Mouse (Mus musculus) liver, embryonic 14.5 days (tissue): ENCODE data around the gene Nim1k. TPM values are rescaled to one million over a fixed set of nuclear protein-coding genes. Genes with fewer than 3 reads are reported as not detected.
"Not testable (repeated sequence)": the region's sequence is repeated elsewhere in the genome, so short reads cannot be mapped to it uniquely, and the experiment has no call there.

Experiments
- ATAC-seq: fragments of 200-750 bp; cut with Nextera tagmentation; 2 replicates; pipeline ENCODE4 v1.8.0; 2017; ENCODE audit warnings: moderate number of reproducible peaks, mild to moderate bottlenecking, moderate library complexity; ENCODE audit not compliant: insufficient read depth
- DNase-seq, 3 experiments: peaks; one replicate each; pipeline ENCODE4 v3.0.0-alpha.2; 2012 to 2013; ENCODE audit warnings: low read depth in 3 of 3, low spot score in 3 of 3
- H3K27ac ChIP-seq: fragments of 300-500 bp; sonication (generic); 2 replicates; pipeline ENCODE4 v1.5.1; 2014; ENCODE audit warnings: moderate library complexity, mild to moderate bottlenecking, control low read depth, inconsistent platforms
- H3K27me3 ChIP-seq: fragments of 300-500 bp; sonication (generic); 2 replicates; pipeline ENCODE4 v1.6.1; 2014; ENCODE audit warnings: mild to moderate bottlenecking, low read length, moderate library complexity; ENCODE audit not compliant: control insufficient read depth, insufficient read depth
- H3K36me3 ChIP-seq: fragments of 300-500 bp; sonication (generic); replicated peaks from 2 replicates; pipeline ENCODE4 v1.6.1; 2014; ENCODE audit warnings: low read depth; ENCODE audit not compliant: control insufficient read depth, insufficient read depth
- H3K4me1 ChIP-seq, 2 experiments: fragments of 200-500 bp in 1 of 2; fragments of 300-500 bp in 1 of 2; sonication (generic) in 1 of 2; replicated peaks; 2 replicates each; pipeline ENCODE4 v1.6.1; 2012 to 2014; ENCODE audit warnings: antibody characterized with exemption in 1 of 2, inconsistent platforms in 1 of 2, low read length in 1 of 2; ENCODE audit not compliant: control insufficient read depth in 2 of 2, insufficient read depth in 2 of 2
- H3K4me2 ChIP-seq: fragments of 300-500 bp; sonication (generic); 2 replicates; pipeline ENCODE4 v1.6.1; 2014; ENCODE audit warnings: low read depth, mild to moderate bottlenecking, control low read depth, moderate library complexity
- H3K4me3 ChIP-seq, 2 experiments: fragments of 200-500 bp in 1 of 2; fragments of 300-500 bp in 1 of 2; sonication (generic) in 1 of 2; 2 replicates each; pipeline ENCODE4 v1.5.1; 2012 to 2014; ENCODE audit warnings: low read depth in 2 of 2, low read length in 2 of 2, mild to moderate bottlenecking in 2 of 2, control low read depth in 1 of 2, inconsistent platforms in 1 of 2, moderate library complexity in 1 of 2; ENCODE audit not compliant: insufficient read depth in 1 of 2
- H3K9ac ChIP-seq: fragments of 300-500 bp; sonication (generic); replicated peaks from 2 replicates; pipeline ENCODE4 v1.6.1; 2014; ENCODE audit warnings: mild to moderate bottlenecking, control low read depth, moderate library complexity
- H3K9me3 ChIP-seq: fragments of 300-500 bp; sonication (generic); 2 replicates; pipeline ENCODE4 v1.6.1; 2016; ENCODE audit warnings: low read length, mixed read lengths; ENCODE audit not compliant: control insufficient read depth
- CTCF ChIP-seq: IDR thresholded peaks from 2 replicates; pipeline ENCODE4 v1.5.1; 2016; ENCODE audit warnings: antibody characterized with exemption, low read depth, control low read depth
- EP300 ChIP-seq: IDR thresholded peaks from 2 replicates; pipeline ENCODE4 v1.6.1; 2016; ENCODE audit warnings: antibody characterized with exemption, low read depth
- WGBS: fragments of 180-500 bp; shearing (Covaris S2); extraction: QIAGEN DNeasy Blood & Tissue Kit; methylation state at CpG from one replicate; pipeline ENCODE4 v1.1.7; 2014; ENCODE audit not compliant: insufficient replicate concordance; 5-methylcytosine and 5-hydroxymethylcytosine counted together
- polyA plus RNA-seq, 2 experiments: library from polyadenylated mRNA; depleted of rRNA in 1 of 2; stranded (reverse) in 1 of 2; unstranded in 1 of 2; fragments of >200 nt; fragmentation: Nextera tagmentation in 1 of 2; extraction: Ambion mirVana in 1 of 2; gene quantifications; 2 replicates each; pipeline versions ENCODE4 v1.2.1 to v1.2.3; 2012 to 2014

The Nim1k gene
- polyA plus RNA-seq, 2 experiments: 0.02 to 0.13 TPM

DNA sequence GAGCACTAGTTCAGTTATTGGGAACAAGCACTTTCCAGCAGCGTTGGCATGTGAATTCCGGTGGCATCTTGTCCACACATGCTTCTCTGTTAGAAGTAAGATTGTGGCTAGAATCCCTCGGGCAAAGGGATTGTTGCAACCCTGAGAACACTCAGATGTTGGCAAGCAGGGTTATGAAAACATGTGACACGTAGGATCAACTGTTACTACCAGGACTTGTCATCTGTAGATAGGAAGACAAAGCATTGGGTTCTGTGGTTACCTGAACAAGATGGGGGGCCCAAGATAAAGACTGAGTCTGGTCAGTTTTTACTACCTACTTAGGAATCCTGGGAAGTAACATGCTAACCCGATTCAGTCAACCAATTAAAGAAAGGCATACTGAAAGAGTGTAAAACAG is 46.7 kb downstream of the Nim1k start:
- WGBS: 47% methylated on average over 5 of the region's 5 CpGs
- no peak for DNase-seq

DNA sequence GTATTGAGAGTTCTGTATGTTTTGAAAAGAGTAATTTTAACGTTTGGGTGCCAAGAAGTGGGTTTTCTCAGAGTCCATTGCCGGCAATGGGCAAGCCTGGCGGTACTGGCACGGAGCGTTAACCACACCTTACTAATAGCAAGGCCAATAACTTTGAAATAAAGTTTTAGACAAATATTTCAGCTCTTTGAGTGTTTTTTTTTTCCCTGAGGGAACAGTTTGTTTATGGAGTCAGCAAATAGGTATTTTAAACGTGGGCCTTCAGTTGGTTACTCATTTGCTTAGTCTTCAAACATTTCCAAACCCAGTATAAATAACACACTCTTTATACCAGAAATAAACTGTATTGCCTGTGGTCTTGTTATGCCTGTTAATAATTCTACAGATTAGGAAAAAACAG is 47.8 kb downstream of the Nim1k start:
- no peak overlapping the region for H3K4me2 ChIP-seq
- no peak overlapping the region for H3K9ac ChIP-seq
- H3K4me1 ChIP-seq: no peaks in the 10 kb centered on the region
- H3K27me3 ChIP-seq: no peaks in the 10 kb centered on the region
- no peak for DNase-seq
- H3K4me3 ChIP-seq: no peak overlapping the region
- TF ChIP-seq CTCF: no peak
- WGBS: 77% methylated on average over 6 of the region's 6 CpGs
- no peak overlapping the region for H3K27ac ChIP-seq
- H3K36me3 ChIP-seq: peaks cover 13% of the 10 kb centered on the region
- no peaks in the 10 kb centered on the region for H3K9me3 ChIP-seq
- ATAC-seq: no peak

More for the DNA sequence above, 46.7 kb downstream of the Nim1k start:
- Histone ChIP-seq H3K9ac (no peak overlapping the region), H3K36me3 (peaks cover 13% of the 10 kb centered on the region), H3K4me1 (no peaks in the 10 kb centered on the region), H3K4me3 (no peak overlapping the region), H3K27ac (no peak overlapping the region), H3K4me2 (no peak overlapping the region), H3K27me3 (no peaks in the 10 kb centered on the region), H3K9me3 (no peaks in the 10 kb centered on the region)
- TF ChIP-seq CTCF: no peak
- TF ChIP-seq EP300: no peak; the same call in 1 of the 2 replicates
- no peak for ATAC-seq

DNA sequence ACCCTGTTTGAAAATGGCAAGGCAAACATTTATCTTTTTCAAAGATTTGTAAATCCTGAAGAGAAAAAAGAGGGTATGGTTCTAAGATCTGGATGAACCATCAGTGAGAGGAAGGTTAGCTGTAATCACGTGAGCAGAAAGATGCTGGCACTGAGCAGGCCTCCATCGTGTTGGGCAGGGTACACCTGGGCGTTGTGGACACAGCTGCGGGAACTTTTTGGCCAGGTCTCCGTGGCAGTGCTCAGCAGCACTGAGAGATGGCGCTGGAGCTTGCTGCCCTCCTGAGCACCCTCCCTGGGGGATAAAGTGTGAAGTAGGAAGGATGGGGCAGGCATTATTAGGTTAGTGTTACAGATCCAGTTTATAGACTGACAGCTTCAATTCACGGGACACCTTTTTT is 48.7 kb downstream of the Nim1k start:
- H3K27me3 ChIP-seq: no peaks in the 10 kb centered on the region
- H3K27ac ChIP-seq: no peak overlapping the region
- DNase-seq (no peak), ATAC-seq (no peak)
- H3K4me3 ChIP-seq: no peak overlapping the region
- 74% methylated on average over 7 of the region's 7 CpGs for WGBS
- no peak overlapping the region for H3K9ac ChIP-seq
- no peaks in the 10 kb centered on the region for H3K9me3 ChIP-seq
- TF ChIP-seq EP300 (no peak), CTCF (no peak)
- H3K4me1 ChIP-seq: no peaks in the 10 kb centered on the region
- peaks cover 13% of the 10 kb centered on the region for H3K36me3 ChIP-seq
- no peak overlapping the region for H3K4me2 ChIP-seq

DNA sequence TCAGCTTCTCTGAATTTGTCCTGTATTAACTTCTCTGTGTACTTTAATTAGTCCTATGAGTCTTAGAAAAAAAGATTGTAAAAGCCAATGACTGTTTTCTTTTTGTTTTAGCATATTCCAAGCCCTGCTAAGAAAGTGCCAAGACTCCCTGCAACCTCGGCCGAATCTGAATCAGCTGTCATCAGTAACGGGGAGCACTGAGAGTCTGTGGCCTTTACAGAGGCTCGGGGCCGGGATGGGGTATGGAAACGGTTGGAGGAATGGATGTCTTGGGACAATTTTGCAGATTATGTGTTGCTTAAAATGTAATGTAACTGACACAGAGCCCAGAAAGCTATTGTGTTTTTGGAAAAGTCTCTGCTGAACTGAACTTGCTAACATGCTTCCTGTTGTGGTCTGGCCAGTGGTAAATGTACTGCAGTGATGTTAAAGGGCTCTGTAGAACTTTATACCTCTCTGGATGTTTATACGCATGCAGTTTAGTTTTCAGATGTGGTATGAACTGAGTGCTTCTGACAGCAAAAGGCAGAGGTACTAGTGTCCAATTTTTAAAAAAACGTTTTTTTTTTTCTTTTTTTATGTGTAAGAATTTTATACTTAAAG is 49.3 kb downstream of the Nim1k start:
- H3K4me2 ChIP-seq, H3K27ac ChIP-seq, H3K9me3 ChIP-seq, H3K4me3 ChIP-seq, H3K4me1 ChIP-seq, ATAC-seq, H3K27me3 ChIP-seq, DNase-seq, H3K9ac ChIP-seq: not testable (repeated sequence)
- peaks cover 13% of the 10 kb centered on the region for H3K36me3 ChIP-seq
- WGBS: 64% methylated on average over 7 of the region's 8 CpGs

DNA sequence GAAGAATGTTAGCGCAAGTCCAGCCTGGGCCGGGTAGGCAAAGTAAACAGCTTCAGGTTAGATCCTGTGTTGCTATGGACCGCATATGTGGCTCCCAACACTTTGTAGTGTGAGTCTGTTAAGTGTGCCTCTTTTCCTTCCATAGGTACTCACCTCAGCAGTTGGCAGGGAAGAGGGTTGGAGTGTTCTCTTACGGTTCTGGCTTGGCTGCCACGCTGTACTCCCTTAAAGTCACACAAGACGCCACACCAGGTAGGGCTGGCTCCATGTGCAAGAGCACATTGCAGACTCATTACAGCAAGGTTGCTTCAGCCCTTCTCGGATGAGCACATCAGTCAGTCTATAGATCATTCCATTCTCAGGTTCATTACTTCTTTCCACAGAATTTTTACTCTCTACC is 51.4 kb downstream of the Nim1k start:
- no peaks in the 10 kb centered on the region for H3K4me1 ChIP-seq
- H3K9me3 ChIP-seq: no peaks in the 10 kb centered on the region
- ATAC-seq (no peak), DNase-seq (no peak)
- no peak overlapping the region for H3K9ac ChIP-seq
- H3K27ac ChIP-seq: no peak overlapping the region
- TF ChIP-seq EP300: no peak
- no peak for TF ChIP-seq CTCF
- peaks cover 17% of the 10 kb centered on the region for H3K36me3 ChIP-seq
- no peak overlapping the region for H3K4me2 ChIP-seq
- H3K27me3 ChIP-seq: no peaks in the 10 kb centered on the region
- no peak overlapping the region for H3K4me3 ChIP-seq
- 78% methylated on average over 7 of the region's 7 CpGs for WGBS
